Mouse (Mus musculus): ENCODE data around the gene Krt7. TPM values are rescaled to one million over a fixed set of nuclear protein-coding genes. Genes with fewer than 3 reads are reported as not detected.

Krt7 gene
- total RNA-seq, 2 experiments from 2014 or later, result not detected

GRCm38 (mm10) chr15:101436611-101437010, 25.8 kb downstream of the Krt7 start:
- no peak for DNase-seq (ENCODE audit: low spot score in 2 of 2)

- no peak for DNase-seq (ENCODE audit: low spot score in 2 of 2)
Measured at GRCm38 (mm10) chr15:101438555-101438954, 27.7 kb downstream of the Krt7 start, which contains the start of gene Krt87. Krt87 (minus strand) TSS chr15:101438804.

GRCm38 (mm10) chr15:101440837-101441236, 30.0 kb downstream of the Krt7 start:
- peak; percentile 36 to 70 for DNase-seq (ENCODE audit: low spot score in 2 of 2)

GRCm38 (mm10) chr15:101446572-101446971, 35.7 kb downstream of the Krt7 start:
- peak in 1 of 2 experiments; percentile 9 for DNase-seq (ENCODE audit: low spot score in 2 of 2)

GRCm38 (mm10) chr15:101447444-101447843, 36.6 kb downstream of the Krt7 start, which contains the start of gene Krt88:
Krt88 (plus strand) TSS chr15:101447744.
- DNase-seq (ENCODE audit: low spot score in 2 of 2), result no peak

GRCm38 (mm10) chr15:101453093-101453736, 42.4 kb downstream of the Krt7 start:
- peak; percentile 47 to 86 for DNase-seq (ENCODE audit: low spot score in 2 of 2)

- no peak for DNase-seq (ENCODE audit: low spot score in 2 of 2)
Measured at GRCm38 (mm10) chr15:101454774-101455173, 43.9 kb downstream of the Krt7 start.

GRCm38 (mm10) chr15:101455292-101455691, 44.4 kb downstream of the Krt7 start:
- DNase-seq (ENCODE audit: low spot score in 2 of 2), result no peak

GRCm38 (mm10) chr15:101455891-101456290, 45.0 kb downstream of the Krt7 start:
- no peak for DNase-seq (ENCODE audit: low spot score in 2 of 2)

- DNase-seq (ENCODE audit: low spot score in 2 of 2), result no peak
Measured at GRCm38 (mm10) chr15:101458361-101458930, 47.6 kb downstream of the Krt7 start.

GRCm38 (mm10) chr15:101459283-101459682, 48.4 kb downstream of the Krt7 start:
- DNase-seq (ENCODE audit: low spot score in 2 of 2), result no peak

GRCm38 (mm10) chr15:101463651-101464050, 52.8 kb downstream of the Krt7 start, which contains the start of gene Krt81:
Krt81 (minus strand) TSS chr15:101463751.
- no peak for DNase-seq (ENCODE audit: low spot score in 2 of 2)

- DNase-seq (ENCODE audit: low spot score in 2 of 2), result no peak
Measured at GRCm38 (mm10) chr15:101469093-101469492, 58.2 kb downstream of the Krt7 start.

GRCm38 (mm10) chr15:101472952-101473528, 62.2 kb downstream of the Krt7 start, which contains the start of gene Krt86:
Krt86 (plus strand) TSS chr15:101473478.
- DNase-seq (ENCODE audit: low spot score in 2 of 2), result no peak

- peak; percentile 32 to 39 for DNase-seq (ENCODE audit: low spot score in 2 of 2)
Measured at GRCm38 (mm10) chr15:101479007-101479665, 68.3 kb downstream of the Krt7 start.

GRCm38 (mm10) chr15:101479666-101480060, 68.8 kb downstream of the Krt7 start:
- DNase-seq (ENCODE audit: low spot score in 2 of 2), result no peak

Small RNA genes lying within 50 kb of the gene (microRNA-seq; reads per million reads assigned to microRNA genes)
- gene Mir1941, result 1.7 to 2.3 reads per million in 2 experiments

Other genes starting within 250 kb of the Krt7 start
- gene Acvr1b, start 237.0 kb upstream of the Krt7 start, total RNA-seq (2021), result 10 to 100 TPM; 88.8 to 90.3 TPM
- 10 to 100 TPM; 75.9 to 86.7 TPM for gene Grasp, start 186.9 kb upstream of the Krt7 start, total RNA-seq (2021)
- 100 to 1,000 TPM in 1 of 2 experiments, 10 to 100 TPM in 1; 87.1 to 105 TPM for gene Nr4a1, start 156.8 kb upstream of the Krt7 start, total RNA-seq (2021)
- gene Atg101, start 126.8 kb upstream of the Krt7 start, total RNA-seq (2021), result 10 to 100 TPM; 53.2 to 57.5 TPM
- gene 6030408B16Rik, start 117.8 kb upstream of the Krt7 start, total RNA-seq (2021), result under 1 TPM; 0.27 to 0.66 TPM
- under 1 TPM; 0.25 to 0.40 TPM for gene Krt80, start 40.9 kb upstream of the Krt7 start, total RNA-seq (2021)
- under 1 TPM; 0.18 to 0.40 TPM for gene Krt87, start 27.8 kb downstream of the Krt7 start, total RNA-seq (2021)
- gene Krt88, start 36.7 kb downstream of the Krt7 start, total RNA-seq (2021), result not detected
- gene Krt81, start 52.7 kb downstream of the Krt7 start, total RNA-seq (2021), result not detected
- gene Krt86, start 62.4 kb downstream of the Krt7 start, total RNA-seq (2021), result under 1 TPM in 1 of 2 experiments, not detected in 1; 0.15 TPM
- not detected for gene Krt83, start 80.5 kb downstream of the Krt7 start, total RNA-seq (2021)
- gene Gm49425, start 106.2 kb downstream of the Krt7 start, total RNA-seq (2021), result not detected
- gene Krt84, start 121.8 kb downstream of the Krt7 start, total RNA-seq (2021), result not detected
- gene Krt82, start 139.6 kb downstream of the Krt7 start, total RNA-seq (2021), result not detected
- not detected for gene Krt90, start 151.9 kb downstream of the Krt7 start, total RNA-seq (2021)
- gene Krt75, start 162.9 kb downstream of the Krt7 start, total RNA-seq (2021), result not detected
- not detected for gene Gm5414, start 217.1 kb downstream of the Krt7 start, total RNA-seq (2021)
- not detected for gene Gm5478, start 236.3 kb downstream of the Krt7 start, total RNA-seq (2021)